Mouse (Mus musculus) intestine, embryonic 14.5 days (tissue): Measurements from ENCODE around the gene Fgfr2. TPM values are rescaled to one million over a fixed set of nuclear protein-coding genes. Genes with fewer than 3 reads are reported as not detected.

Experiments
- ATAC-seq: fragments of 200-750 bp; cut with Nextera tagmentation; replicated peaks from 2 replicates; pipeline ENCODE4 v1.8.0; 2017; ENCODE audit warnings: low read depth, moderate number of reproducible peaks, moderate TSS enrichment, moderate library complexity; ENCODE audit not compliant: low FRiP score, low TSS enrichment
- DNase-seq: peaks from one replicate; pipeline ENCODE4 v3.0.0-alpha.2; 2018; ENCODE audit warnings: low spot score
- H3K27ac ChIP-seq: fragments of 300-500 bp; sonication (generic); 2 replicates; pipeline ENCODE4 v1.5.1; 2014; ENCODE audit warnings: low read depth, mild to moderate bottlenecking, control low read depth
- H3K27me3 ChIP-seq: fragments of 300-500 bp; sonication (generic); replicated peaks from 2 replicates; pipeline ENCODE4 v1.6.1; 2014; ENCODE audit warnings: low read length, control low read depth; ENCODE audit not compliant: control insufficient read depth, insufficient read depth
- H3K36me3 ChIP-seq: fragments of 300-500 bp; sonication (generic); 2 replicates; pipeline ENCODE4 v1.6.1; 2014; ENCODE audit warnings: low read length, control low read depth; ENCODE audit not compliant: control insufficient read depth, insufficient read depth
- H3K4me1 ChIP-seq: fragments of 300-500 bp; sonication (generic); replicated peaks from 2 replicates; pipeline ENCODE4 v1.6.1; 2014; ENCODE audit warnings: low read length, control low read depth, mixed read lengths; ENCODE audit not compliant: control insufficient read depth, insufficient read depth
- H3K4me2 ChIP-seq: fragments of 300-500 bp; sonication (generic); 2 replicates; pipeline ENCODE4 v1.6.1; 2014; ENCODE audit warnings: low read length
- H3K4me3 ChIP-seq: fragments of 300-500 bp; sonication (generic); 2 replicates; pipeline ENCODE4 v1.5.1; 2014; ENCODE audit warnings: low read depth, low read length, control low read depth, mixed read lengths
- H3K9ac ChIP-seq: fragments of 300-500 bp; sonication (generic); 2 replicates; pipeline ENCODE4 v1.6.1; 2014; ENCODE audit warnings: mild to moderate bottlenecking, low read length
- H3K9me3 ChIP-seq: fragments of 300-500 bp; sonication (generic); 2 replicates; pipeline ENCODE4 v1.6.1; 2016; ENCODE audit warnings: low read length, control low read depth; ENCODE audit not compliant: control insufficient read depth
- whole genome bisulfite sequencing: fragments of 180-500 bp; shearing (Covaris S2); extraction: QIAGEN DNeasy Blood & Tissue Kit; methylation state at CpG from one replicate; pipeline ENCODE4 v1.1.7; 2014; 5-methylcytosine and 5-hydroxymethylcytosine counted together
- polyA plus RNA-seq: library from polyadenylated mRNA; unstranded; fragments of >200 nt; fragmentation: Nextera tagmentation; extraction: Ambion mirVana; gene quantifications from 2 replicates; pipeline ENCODE4 v1.2.1, GENCODE M21; 2014

Fgfr2 gene
- polyA plus RNA-seq, 1 experiment from 2014 or later: 105 TPM

DNA sequence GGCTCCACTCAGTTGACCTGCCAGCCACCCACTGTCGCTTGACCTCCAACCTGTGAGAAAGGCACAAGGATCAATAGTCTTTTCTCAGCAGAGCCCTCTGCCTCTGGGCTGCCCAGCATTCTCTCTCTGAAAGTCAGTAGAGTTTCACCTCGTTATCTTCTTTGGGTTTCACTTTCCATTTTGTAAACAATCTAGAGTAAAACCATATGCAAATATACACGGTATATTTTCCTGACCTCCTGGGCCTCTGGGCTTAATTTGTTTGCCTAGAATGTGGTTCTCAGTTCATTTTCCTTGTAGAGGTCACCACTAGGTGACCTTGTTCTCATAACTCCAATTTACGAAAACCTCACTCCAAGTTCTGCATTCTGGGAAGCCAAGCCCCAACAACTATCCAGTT, 2322.5 kb downstream of the Fgfr2 start:
- no peaks in the 10 kb centered on the region for H3K27me3 ChIP-seq
- ATAC-seq (no peak), DNase-seq (no peak)
- no peak overlapping the region for H3K9ac ChIP-seq
- no peaks in the 10 kb centered on the region for H3K9me3 ChIP-seq
- no peaks in the 10 kb centered on the region for H3K36me3 ChIP-seq
- H3K4me3 ChIP-seq: no peak overlapping the region
- H3K27ac ChIP-seq: no peak overlapping the region
- no peak overlapping the region for H3K4me2 ChIP-seq
- H3K4me1 ChIP-seq: no peaks in the 10 kb centered on the region
- WGBS: 43% methylated on average over 4 of the region's 4 CpGs

DNA sequence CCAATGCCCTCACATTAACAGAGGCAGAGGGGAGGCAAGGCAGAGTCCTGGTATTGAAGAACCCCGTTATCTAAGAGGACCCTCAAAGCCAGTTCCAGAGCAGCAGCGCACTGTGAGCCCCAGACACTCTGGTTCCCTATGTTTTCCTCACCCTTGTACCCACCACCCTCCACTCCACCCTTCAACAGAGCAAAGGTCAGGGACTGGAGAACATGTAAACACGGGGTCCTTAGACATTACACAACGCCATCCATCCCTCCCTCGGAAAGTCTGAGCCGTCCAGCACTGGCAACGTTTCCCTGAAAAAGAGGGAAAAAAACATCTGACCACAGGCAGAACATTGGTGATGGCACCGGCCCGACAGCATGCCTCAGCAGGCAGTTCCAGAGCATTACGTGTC, 2323.7 kb downstream of the Fgfr2 start:
- H3K9ac ChIP-seq: no peak overlapping the region
- no peaks in the 10 kb centered on the region for H3K9me3 ChIP-seq
- no peaks in the 10 kb centered on the region for H3K36me3 ChIP-seq
- no peak overlapping the region for H3K4me2 ChIP-seq
- H3K27me3 ChIP-seq: no peaks in the 10 kb centered on the region
- DNase-seq (no peak), ATAC-seq (no peak)
- no peak overlapping the region for H3K27ac ChIP-seq
- H3K4me3 ChIP-seq: no peak overlapping the region
- no peaks in the 10 kb centered on the region for H3K4me1 ChIP-seq
- 57% methylated on average over 10 of the region's 10 CpGs for WGBS

DNA sequence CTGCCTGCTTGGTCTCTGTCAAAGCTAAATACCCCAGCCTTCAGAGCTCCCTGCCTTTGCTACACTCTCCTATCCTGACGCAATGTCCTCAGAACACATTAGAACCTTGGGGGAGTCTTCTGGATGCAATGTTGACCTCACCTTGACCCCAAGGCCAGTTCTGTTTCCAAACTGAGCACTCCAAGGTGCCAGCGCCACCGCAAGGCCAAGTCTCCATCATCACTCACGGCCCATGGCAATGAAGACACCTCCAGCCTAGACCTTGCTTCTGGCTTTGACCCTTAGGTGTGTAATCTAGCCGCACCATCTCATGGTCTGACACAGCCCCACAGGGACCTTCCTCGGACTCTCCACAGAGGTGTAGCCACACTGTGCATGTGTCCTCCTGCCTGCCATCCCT, 2325.6 kb downstream of the Fgfr2 start:
- WGBS: 88% methylated on average over 6 of the region's 6 CpGs
- no peaks in the 10 kb centered on the region for H3K27me3 ChIP-seq
- no peak overlapping the region for H3K4me3 ChIP-seq
- DNase-seq (no peak), ATAC-seq (no peak)
- H3K27ac ChIP-seq: no peak overlapping the region
- H3K36me3 ChIP-seq: no peaks in the 10 kb centered on the region
- H3K4me1 ChIP-seq: no peaks in the 10 kb centered on the region
- no peaks in the 10 kb centered on the region for H3K9me3 ChIP-seq
- no peak overlapping the region for H3K4me2 ChIP-seq
- H3K9ac ChIP-seq: no peak overlapping the region

DNA sequence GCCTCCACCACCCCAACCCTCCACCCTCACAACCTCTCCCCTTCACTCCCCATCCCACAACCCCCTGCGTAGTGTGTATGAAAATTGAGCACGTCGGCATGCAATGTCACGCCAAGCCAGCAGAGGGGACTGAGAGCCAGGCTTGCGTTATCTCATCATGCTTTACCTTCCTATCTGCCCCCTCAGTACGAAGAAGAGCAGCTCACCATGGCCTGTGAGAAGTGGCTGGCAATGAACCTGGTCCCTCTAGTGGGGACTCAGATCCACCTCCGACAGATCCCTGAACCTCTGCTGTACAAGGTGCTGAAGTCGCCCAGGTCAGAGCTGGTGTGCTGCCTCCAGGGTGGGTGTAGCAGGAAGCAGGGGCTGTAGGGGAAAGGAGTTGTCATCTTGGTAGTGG, 2326.4 kb downstream of the Fgfr2 start:
- no peak overlapping the region for H3K9ac ChIP-seq
- no peak overlapping the region for H3K4me2 ChIP-seq
- no peaks in the 10 kb centered on the region for H3K4me1 ChIP-seq
- 66% methylated on average over 8 of the region's 8 CpGs for WGBS
- H3K27me3 ChIP-seq: no peaks in the 10 kb centered on the region
- no peaks in the 10 kb centered on the region for H3K9me3 ChIP-seq
- H3K36me3 ChIP-seq: no peaks in the 10 kb centered on the region
- no peak overlapping the region for H3K27ac ChIP-seq
- H3K4me3 ChIP-seq: no peak overlapping the region
- DNase-seq (no peak), ATAC-seq (no peak)

DNA sequence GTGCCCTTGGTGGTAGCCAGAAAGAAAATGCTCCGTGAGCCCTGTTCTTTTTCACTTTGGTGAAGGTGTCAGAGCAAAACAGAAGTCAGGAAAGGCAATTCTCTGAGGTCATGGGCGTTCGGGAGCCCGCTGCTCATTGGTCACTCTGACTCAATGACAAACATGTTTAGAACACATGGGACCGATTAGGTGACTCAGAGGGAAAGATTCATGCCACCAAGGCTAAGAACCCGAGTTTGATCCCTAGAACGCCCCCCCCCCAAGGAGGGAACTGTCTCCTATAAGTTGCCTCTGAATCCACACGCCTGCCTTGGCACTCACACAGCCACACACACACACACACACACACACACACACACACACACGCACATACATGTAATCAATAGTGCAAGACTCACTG, 2329.5 kb downstream of the Fgfr2 start:
- DNase-seq (no peak), ATAC-seq (no peak)
- no peak overlapping the region for H3K4me2 ChIP-seq
- no peaks in the 10 kb centered on the region for H3K36me3 ChIP-seq
- H3K9me3 ChIP-seq: no peaks in the 10 kb centered on the region
- H3K27ac ChIP-seq: no peak overlapping the region
- no peak overlapping the region for H3K4me3 ChIP-seq
- no peaks in the 10 kb centered on the region for H3K27me3 ChIP-seq
- no peak overlapping the region for H3K9ac ChIP-seq
- H3K4me1 ChIP-seq: no peaks in the 10 kb centered on the region
- 75% methylated on average over 9 of the region's 9 CpGs for WGBS

DNA sequence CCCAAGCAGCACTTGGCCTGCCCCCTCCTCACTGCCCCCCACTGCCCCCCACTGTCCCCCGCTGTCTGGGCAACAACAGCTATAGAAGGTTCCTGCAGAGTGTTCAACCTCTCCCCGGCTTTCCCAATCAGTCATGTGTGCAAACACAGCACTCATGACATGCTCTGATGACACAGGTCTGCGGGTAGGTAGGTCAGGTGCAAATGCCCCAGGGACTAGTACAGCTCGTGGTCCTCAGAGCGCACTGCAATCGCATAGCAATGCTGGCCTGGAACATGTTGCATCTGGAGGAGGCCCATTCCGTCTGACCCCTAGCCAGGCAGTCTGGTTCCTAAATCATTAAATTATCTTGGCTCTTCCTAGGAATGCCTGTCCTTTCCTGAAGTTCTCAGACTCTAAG, 2333.7 kb downstream of the Fgfr2 start:
- H3K27me3 ChIP-seq: no peaks in the 10 kb centered on the region
- WGBS: 73% methylated on average over 7 of the region's 7 CpGs
- H3K27ac ChIP-seq: no peak overlapping the region
- H3K4me3 ChIP-seq: no peak overlapping the region
- peaks cover 7% of the 10 kb centered on the region; the same call in 1 of the 2 replicates for H3K4me1 ChIP-seq
- H3K36me3 ChIP-seq: no peaks in the 10 kb centered on the region
- H3K9me3 ChIP-seq: no peaks in the 10 kb centered on the region
- no peak overlapping the region for H3K9ac ChIP-seq
- DNase-seq: no peak
- no peak for ATAC-seq
- no peak overlapping the region for H3K4me2 ChIP-seq

DNA sequence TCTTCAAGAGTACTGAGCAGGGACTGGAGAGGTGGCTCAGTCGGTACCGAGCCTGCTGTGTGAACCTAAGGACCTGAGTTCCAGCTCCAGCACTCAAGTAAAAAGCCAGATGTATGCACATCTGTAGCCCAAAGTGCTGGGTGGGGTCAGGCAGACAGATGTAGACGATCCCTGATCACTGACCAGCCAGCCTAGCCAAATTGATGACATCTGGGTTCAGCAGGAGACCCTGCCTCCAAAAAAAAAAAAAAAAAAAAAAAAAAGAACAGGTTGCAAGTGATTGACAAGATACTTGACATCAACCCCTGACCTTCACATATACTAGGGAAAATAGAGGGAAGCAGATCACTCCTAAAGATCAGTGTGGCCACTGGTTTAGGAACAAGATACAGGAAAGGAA, 2334.2 kb downstream of the Fgfr2 start:
- no peak overlapping the region for H3K4me3 ChIP-seq
- H3K9me3 ChIP-seq: no peaks in the 10 kb centered on the region
- H3K27ac ChIP-seq: no peak overlapping the region
- H3K4me1 ChIP-seq: peaks cover 7% of the 10 kb centered on the region; the same call in 1 of the 2 replicates
- H3K27me3 ChIP-seq: no peaks in the 10 kb centered on the region
- WGBS: 75% methylated on average over 3 of the region's 3 CpGs
- no peak for DNase-seq
- no peak overlapping the region for H3K9ac ChIP-seq
- H3K36me3 ChIP-seq: no peaks in the 10 kb centered on the region
- ATAC-seq: no peak
- H3K4me2 ChIP-seq: no peak overlapping the region

DNA sequence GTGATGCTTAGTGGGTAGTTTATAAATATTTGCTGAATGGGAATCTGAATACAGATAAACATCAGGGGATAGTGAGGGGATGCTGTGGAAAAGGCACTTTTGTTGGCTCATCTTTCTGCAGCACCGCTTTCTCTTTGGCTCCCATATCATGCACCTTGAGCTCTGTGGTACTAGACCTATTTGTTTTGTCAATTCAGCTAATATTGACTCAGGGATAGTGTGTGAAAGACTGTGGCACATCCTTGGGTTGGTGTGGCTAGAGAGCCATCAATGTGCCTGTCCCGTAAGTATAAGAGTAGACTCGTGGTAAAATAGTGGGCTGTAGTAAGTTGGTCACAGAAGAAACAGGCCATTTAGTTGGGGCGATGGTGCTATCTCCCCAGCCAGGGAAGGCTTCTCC, 2335.6 kb downstream of the Fgfr2 start:
- H3K9ac ChIP-seq: no peak overlapping the region
- H3K4me2 ChIP-seq: no peak overlapping the region
- H3K27me3 ChIP-seq: no peaks in the 10 kb centered on the region
- H3K4me1 ChIP-seq: peaks cover 7% of the 10 kb centered on the region; the same call in 1 of the 2 replicates
- H3K4me3 ChIP-seq: no peak overlapping the region
- DNase-seq (no peak), ATAC-seq (no peak)
- H3K36me3 ChIP-seq: no peaks in the 10 kb centered on the region
- WGBS: 80% methylated on average over 4 of the region's 4 CpGs
- H3K27ac ChIP-seq: no peak overlapping the region
- H3K9me3 ChIP-seq: no peaks in the 10 kb centered on the region

DNA sequence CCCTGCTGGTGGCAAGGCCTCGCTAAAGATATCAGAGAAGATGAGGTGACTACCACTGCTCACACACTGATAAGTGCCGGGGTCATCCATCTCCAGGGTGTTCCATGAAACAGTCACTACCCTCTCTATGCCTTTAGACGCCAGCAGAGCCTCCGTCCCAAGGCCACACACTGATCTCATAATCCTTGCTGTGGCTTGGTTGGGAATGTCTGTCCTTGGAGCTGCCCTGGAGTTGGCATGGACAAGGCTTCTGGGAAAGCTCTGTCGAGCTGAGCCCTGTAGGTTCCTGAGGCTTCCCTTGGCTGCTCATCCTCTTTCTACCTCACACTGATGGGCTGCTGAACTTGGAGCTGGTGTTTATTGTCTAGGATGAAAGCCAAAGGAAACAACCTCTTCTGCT, 2336.4 kb downstream of the Fgfr2 start:
- Histone ChIP-seq H3K27ac (no peak overlapping the region), H3K9me3 (no peaks in the 10 kb centered on the region), H3K9ac (no peak overlapping the region), H3K4me1 (peaks cover 7% of the 10 kb centered on the region; the same call in 1 of the 2 replicates), H3K36me3 (no peaks in the 10 kb centered on the region), H3K4me3 (no peak overlapping the region), H3K4me2 (no peak overlapping the region), H3K27me3 (no peaks in the 10 kb centered on the region)
- WGBS: 76% methylated on average over 5 of the region's 5 CpGs
- no peak for ATAC-seq
- DNase-seq: no peak
